Mouse (Mus musculus) lung, postnatal 4 days (tissue): Measurements from ENCODE around the gene Hdac11.
A peak's percentile ranks its signal among the peaks of the same experiment; 100 is the strongest.

Experiments
- DNase-seq, 2 experiments: peaks; one replicate each; pipeline ENCODE4 v3.0.0; 2021

Hdac11 gene

GRCm38 (mm10) chr6:91137343-91137956, 19.0 kb upstream of the Hdac11 start:
- peak in 1 of 2 experiments; percentile 34 for DNase-seq

- peak; percentile 71 to 82 for DNase-seq
Measured at GRCm38 (mm10) chr6:91139846-91140245, 16.6 kb upstream of the Hdac11 start.

- no peak for DNase-seq
Measured at GRCm38 (mm10) chr6:91145056-91145455, 11.4 kb upstream of the Hdac11 start.

- peak in 1 of 2 experiments; percentile 17 for DNase-seq
Measured at GRCm38 (mm10) chr6:91145572-91145971, 10.9 kb upstream of the Hdac11 start.

- peak in 1 of 2 experiments; percentile 62 for DNase-seq
Measured at GRCm38 (mm10) chr6:91146443-91147151, 9.9 kb upstream of the Hdac11 start.

- peak in 1 of 2 experiments; percentile 9 for DNase-seq
Measured at GRCm38 (mm10) chr6:91147152-91147770, 9.2 kb upstream of the Hdac11 start.

- DNase-seq = peak in 1 of 2 experiments; percentile 17
Measured at GRCm38 (mm10) chr6:91152892-91153548, 3.4 kb upstream of the Hdac11 start.

GRCm38 (mm10) chr6:91153549-91154064, 2.9 kb upstream of the Hdac11 start:
- DNase-seq = peak; percentile 23 to 26

- DNase-seq = no peak
Measured at GRCm38 (mm10) chr6:91154685-91155084, 1.8 kb upstream of the Hdac11 start.

GRCm38 (mm10) chr6:91155286-91155685, 1.2 kb upstream of the Hdac11 start:
- DNase-seq = peak in 1 of 2 experiments; percentile 11

- peak in 1 of 2 experiments; percentile 14 for DNase-seq
Measured at GRCm38 (mm10) chr6:91156062-91156461, 403 bp upstream of the Hdac11 start.

- DNase-seq = no peak
Measured at GRCm38 (mm10) chr6:91157237-91157570, 739 bp downstream of the Hdac11 start.

- peak in 1 of 2 experiments; percentile 17 for DNase-seq
Measured at GRCm38 (mm10) chr6:91159047-91159446, 2.6 kb downstream of the Hdac11 start.

- peak; percentile 39 to 66 for DNase-seq
Measured at GRCm38 (mm10) chr6:91160399-91160798, 3.9 kb downstream of the Hdac11 start.

GRCm38 (mm10) chr6:91160976-91161375, 4.5 kb downstream of the Hdac11 start:
- no peak for DNase-seq

- DNase-seq = no peak
Measured at GRCm38 (mm10) chr6:91161506-91162235, 5.2 kb downstream of the Hdac11 start.

GRCm38 (mm10) chr6:91162314-91162713, 5.8 kb downstream of the Hdac11 start:
- no peak for DNase-seq

GRCm38 (mm10) chr6:91163195-91163911, 6.9 kb downstream of the Hdac11 start:
- no peak for DNase-seq

GRCm38 (mm10) chr6:91164584-91164983, 8.1 kb downstream of the Hdac11 start:
- DNase-seq = no peak

- peak; percentile 47 to 76 for DNase-seq
Measured at GRCm38 (mm10) chr6:91165210-91165609, 8.7 kb downstream of the Hdac11 start.

GRCm38 (mm10) chr6:91167828-91168227, 11.4 kb downstream of the Hdac11 start:
- DNase-seq = no peak

- DNase-seq = no peak
Measured at GRCm38 (mm10) chr6:91169129-91169528, 12.7 kb downstream of the Hdac11 start.
